Mouse (Mus musculus): Measurements from ENCODE around the gene Chst11.
A peak's percentile ranks its signal among the peaks of the same experiment; 100 is the strongest.

Chst11 gene

DNA sequence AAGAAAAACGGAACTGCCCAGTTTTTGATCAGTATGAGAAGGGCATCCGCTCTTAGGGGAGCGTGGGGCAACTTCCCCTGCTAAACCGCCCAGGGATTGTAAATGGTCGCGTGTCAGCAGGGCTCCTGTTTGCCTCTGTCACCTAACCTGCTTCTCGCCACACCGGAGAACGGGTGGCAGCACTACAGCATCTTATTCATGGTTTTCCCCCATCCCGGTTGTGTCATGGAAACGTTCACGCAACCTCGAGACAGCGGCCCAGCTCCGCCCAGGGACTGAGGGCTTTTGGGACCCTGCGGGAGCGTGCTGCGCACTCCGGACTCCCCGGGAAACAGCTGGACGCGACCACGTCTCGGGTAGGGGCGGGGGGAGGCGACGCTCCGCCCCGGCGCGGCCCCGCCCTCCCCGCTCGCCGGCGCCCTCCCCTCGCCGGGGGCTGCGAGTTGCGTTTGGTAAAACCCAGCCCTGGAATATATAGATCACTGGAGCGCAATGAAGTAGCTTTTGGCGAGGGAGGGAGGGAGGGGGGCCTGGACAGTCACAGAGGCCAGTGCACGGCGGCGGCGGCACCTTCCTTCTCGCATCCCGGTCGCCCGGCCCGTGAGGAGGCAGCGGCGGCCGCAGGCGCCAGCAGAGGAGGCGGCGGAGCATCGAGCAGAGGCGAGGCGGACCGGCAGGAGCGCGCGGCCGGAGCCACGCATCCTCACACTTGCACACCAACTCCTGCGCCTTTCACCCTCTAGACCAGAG, at the start of gene Chst11:
TSS of gene Chst11 (plus strand) at position 549 of the 750 bp plus-strand sequence.
- DNase-seq (ENCODE audit: low spot score in 2 of 2): peak; percentile 31 to 55

DNA sequence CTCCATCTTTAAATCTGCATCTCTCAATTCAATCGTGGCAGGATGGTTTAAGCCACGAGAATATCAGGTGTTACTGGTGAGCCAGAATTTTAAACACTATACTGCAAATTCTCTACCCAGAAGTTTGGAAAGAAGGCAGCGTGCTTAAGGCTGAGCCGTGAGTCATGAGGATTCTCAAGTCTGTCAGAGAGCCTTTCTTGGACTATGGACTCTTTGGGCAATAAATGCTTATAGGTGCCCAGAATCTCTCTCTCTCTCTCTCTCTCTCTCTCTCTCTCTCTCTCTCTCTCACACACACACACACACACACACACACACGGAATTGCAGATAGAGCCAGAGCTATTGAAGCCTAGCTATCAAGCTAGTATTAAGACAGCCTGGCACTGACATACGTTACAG, 49.5 kb upstream of the Chst11 start:
- DNase-seq (ENCODE audit: low spot score in 2 of 2): no peak

DNA sequence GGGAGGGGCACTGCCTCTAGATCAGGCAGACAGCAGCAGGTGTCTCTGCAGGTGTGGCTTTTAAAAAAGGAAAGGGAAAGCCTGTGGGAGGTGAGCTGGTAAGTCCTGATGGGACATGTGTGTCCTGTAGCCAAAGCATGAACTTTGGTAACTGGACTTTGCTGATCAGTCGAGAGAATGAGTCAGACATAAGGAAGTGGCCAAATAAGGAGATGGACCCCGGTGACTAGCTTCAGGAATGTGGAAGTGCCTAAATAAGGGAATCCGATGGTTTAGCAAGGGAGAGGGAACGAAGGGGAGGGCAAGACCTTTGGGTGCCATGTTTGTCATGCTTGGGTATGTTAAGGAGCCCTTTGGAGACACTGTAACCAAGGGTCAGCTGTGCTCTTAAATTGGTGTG, 31.9 kb upstream of the Chst11 start:
- DNase-seq (ENCODE audit: low spot score in 2 of 2): no peak

DNA sequence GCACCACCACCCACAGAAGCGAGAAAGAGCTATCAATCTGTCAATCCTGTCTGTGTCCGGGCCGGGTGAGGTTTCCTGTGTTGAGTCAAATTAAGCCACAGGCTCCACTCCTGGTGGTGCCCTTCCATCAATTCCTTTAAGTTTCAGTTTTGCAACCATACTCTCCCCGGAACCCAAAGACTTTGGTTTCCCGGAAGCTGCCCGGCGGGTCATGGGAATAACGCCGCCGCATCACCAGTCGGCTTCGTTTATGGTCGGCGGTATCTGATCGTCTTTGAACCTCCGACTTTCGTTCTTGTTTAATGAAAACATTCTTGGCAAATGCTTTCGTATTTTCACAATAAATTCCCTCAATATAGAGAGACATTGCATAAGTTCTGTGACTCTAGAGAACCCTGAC, 30.2 kb upstream of the Chst11 start:
- no peak for DNase-seq (ENCODE audit: low spot score in 2 of 2)

DNA sequence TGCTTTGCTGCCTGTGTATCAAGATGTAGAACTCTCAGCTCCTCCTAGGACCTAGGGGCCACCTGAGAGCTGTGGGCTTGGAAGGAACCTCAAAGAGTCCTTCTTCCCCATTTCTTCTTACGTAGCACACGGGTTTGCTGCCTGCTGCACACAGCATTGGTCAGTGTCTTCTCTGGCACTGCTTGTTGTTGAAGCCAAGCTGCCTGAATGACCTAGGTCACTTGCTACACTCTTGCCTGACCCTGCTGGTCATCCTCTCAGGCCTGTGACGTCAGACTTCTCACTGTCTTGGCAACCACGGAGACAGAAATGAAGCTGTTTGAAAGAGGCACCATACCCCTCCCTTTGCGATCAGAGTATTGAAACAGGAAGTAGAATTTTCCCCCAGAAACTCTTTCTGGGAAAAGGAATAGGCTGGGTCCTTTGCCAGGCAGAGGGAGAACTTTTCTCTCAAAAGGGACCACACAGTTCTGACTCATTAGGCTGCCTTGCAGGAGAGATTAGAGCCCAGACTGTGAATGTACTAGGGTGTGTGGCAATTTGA, 27.0 kb upstream of the Chst11 start:
- DNase-seq (ENCODE audit: low spot score in 2 of 2): no peak

DNA sequence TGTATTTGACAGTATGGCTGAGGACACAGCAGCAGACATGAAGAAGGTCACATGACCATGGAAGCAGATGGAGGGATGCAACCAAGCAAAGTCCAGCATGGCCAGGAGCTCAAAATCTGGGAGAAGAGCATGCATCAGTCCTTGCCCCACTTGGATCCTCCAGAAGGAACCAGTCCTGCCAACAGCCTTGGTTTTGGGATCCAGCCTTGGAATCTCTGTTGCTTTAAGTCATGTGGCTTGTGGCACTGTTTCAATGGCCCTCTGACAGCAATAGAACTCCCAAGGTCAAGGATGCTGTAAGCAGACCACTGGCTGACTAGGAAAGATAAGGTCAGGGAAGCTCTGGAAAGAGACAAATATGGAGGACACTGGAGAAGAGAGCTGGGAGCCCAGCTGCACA, 26.0 kb upstream of the Chst11 start:
- no peak for DNase-seq (ENCODE audit: low spot score in 2 of 2)

DNA sequence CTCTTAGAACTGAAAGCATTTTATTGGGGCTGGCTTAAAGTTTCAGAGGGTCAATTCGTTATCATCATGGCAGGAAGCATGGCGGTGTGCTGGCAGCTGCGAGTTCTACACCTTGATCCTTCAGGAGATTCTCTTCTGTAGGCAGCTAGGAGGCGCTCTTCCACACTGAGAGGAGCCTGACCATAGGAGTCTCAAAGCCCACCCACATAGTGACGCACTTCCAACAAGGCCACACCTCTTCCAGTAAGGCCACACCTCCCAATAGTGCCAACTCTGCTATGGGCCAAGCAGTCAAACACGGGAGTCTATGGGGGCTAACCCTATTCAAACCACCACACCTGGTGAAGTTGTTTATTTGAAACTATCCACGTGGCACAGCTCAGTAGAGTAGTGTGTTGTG, 24.0 kb upstream of the Chst11 start:
- DNase-seq (ENCODE audit: low spot score in 2 of 2): no peak

DNA sequence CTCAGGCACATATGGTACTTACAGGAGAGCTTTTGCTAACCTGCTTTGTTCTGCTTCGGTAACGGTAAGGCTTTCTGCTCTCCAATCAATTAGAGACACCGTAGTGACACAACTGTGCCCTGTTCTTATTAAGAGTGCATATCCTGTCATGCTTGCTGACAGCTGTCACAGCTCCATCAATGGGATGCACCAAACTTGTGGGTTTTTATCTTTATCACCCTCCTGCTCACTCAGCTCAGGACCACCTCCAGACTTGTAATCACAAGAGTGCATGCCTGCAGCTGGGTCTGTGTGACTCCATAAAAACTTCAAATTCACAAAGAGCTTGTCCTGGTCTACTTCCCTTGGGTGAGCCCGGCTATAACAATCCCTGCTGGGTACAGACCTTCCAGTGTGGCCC, 23.3 kb upstream of the Chst11 start:
- no peak for DNase-seq (ENCODE audit: low spot score in 2 of 2)

DNA sequence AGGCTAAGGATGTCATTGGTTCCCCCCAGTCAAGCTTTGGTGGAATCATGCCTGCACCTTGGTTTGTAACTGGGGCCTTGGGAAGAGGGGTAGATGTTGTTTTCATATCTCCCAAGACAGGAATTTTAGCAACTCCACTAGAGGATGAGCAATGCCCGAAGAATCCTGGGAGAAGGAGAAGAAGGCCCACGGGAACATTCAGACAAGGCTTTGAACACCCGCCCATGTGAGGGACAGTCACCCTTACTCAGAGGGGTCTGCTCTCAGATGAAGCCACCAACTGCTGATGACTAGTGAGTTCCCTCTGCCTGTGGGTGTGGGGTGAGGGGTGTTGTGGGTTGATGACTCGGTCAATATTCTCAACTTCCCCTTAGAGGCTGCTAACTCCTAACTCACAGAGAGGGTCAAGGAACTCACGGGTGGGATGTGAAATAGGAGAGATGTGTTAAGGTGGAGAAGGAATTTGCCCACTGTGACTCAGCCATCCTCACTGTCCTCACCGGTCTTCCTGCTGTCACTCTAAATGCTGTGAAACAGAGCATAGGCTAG, 22.8 kb upstream of the Chst11 start:
- DNase-seq (ENCODE audit: low spot score in 2 of 2): no peak

DNA sequence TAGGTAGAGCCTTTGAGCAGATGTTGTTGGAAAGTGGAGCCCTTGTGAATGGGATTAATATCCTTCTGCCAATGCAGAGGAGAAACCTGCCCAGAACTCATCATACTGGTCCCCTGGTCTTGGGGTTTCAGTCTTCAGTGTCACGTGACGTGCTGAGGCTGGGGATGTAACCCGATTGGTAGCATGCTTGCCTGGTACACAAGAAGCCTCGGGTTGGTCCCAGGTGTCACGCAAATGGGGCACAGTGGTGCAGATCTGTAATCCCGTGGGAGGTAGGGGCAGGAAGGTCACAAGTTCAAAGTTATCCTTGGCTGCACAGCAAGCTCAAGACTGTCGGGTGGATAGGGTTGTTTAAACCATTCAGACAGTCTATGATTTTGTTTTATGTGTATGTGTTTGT, 20.8 kb upstream of the Chst11 start:
- DNase-seq (ENCODE audit: low spot score in 2 of 2): no peak

DNA sequence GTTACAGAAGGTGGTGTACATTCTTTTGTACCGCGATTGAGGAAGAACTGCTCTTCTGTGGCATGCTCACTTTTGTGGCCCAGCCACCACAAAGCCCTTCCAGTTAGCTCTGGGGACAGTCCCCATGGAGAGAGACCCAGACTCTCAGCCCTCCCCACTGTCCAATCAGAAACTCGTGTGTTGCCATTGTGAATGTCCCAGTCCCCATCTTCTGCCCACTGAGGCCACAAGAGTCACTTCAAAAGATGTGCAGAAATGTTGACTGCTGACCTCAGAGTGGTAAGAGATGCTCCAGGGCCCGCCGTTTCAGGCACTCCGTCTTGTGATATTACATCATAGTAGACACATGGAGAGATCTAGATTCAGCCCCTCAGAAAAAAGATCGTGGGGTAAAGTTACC, 18.6 kb upstream of the Chst11 start:
- DNase-seq (ENCODE audit: low spot score in 2 of 2): no peak

DNA sequence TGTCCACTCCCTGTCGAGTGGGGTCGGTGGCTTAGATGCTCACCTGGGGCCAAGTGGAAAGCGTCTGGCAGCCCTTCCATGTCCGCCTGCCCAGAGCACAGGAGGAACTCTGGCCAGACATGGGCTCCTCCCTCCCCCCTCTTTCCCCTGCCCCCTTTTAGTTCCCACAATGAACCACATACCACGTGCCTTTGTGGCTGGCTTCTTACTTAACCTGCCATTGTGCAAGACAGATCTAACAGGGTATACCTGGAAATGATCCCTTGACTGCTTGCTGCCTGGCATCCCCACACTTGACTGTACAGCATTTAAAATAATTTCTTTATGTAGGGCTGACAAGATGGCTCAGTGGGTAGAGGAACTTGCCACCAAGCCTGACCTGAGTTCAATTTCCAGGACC, 15.7 kb upstream of the Chst11 start:
- DNase-seq (ENCODE audit: low spot score in 2 of 2): no peak

DNA sequence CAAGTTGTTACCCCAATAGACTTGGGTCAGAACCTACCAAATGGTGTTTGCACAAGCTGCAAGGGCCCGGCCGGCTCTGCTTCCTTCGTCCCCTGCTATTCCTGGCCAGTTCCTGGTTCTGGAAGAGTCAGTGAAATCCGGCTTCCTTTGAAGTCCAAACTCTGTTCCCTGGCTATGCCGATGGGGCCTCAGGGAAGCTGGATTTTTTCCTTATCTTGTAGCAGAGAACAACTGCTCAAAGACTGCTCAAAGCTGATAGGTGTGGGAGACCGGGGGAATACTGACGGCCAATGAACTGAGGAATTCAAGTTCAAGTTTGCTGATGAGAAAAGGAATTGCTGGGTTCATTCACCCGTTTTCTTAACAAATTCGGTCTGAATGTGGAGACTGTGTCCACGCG, 13.7 kb upstream of the Chst11 start:
- DNase-seq (ENCODE audit: low spot score in 2 of 2): no peak

DNA sequence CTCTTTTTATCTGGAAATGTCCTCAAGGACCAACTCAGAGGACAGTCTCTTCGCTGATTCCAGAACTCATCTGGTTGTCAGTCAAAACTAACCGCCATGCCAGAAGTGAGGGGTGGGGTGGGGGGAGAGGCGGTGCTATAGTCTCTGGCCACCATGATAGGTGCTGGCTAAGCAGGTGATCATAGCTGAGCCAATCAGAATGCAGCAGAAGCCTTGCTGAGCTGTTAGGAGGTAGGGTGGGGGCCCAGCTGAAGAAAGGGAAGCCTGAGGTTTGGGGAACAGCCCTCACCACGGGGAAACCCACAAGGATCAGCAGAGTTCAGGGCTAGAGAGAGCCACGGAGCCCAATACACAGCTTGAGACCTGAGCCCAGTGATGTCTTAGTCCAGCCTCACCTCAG, 11.1 kb upstream of the Chst11 start:
- DNase-seq (ENCODE audit: low spot score in 2 of 2): no peak

DNA sequence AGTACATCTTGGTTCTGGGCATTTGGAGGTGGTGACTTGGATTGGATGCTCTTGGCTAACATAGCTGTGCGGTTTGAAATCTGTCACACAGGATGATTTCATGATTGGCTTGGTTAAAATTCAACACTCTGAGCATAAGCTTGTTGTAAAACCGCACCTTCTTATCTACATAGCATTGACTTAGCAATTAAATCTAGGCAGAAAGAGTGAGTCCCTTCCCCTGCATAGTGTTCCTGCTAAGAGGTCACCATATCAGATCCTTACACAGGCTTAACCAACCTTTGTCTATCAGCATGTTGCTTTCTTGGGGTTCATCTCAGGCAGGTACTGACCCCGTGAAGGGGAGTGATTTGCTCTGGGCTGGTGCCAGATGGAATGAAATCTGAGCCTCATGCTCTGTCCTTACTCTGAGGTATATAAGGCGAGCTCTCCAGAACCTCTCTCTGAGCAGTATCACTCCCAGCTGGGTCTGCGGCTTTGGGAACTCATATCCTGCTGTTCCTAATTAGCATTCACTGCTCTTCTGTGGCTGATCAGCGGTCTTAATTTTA, 10.6 kb upstream of the Chst11 start:
- no peak for DNase-seq (ENCODE audit: low spot score in 2 of 2)

DNA sequence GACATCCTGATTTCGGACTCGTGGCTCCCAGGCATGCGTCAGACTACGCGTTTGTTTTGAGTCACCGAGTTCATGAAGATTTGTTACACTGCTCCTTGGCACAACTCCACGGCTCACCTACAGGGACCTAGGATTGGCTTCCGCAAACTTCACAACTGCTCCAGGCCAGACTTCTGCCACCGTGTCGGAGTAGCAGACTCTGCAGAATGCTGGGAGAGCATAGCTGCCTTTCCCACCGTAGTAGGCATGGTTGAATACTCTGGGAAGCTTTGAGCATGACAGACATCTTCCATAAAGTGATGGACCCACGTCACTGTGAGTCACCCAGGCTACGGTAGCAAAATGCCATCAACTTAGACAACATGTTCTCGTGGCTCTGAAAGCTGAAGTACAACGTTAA, 9.5 kb upstream of the Chst11 start:
- no peak for DNase-seq (ENCODE audit: low spot score in 2 of 2)

DNA sequence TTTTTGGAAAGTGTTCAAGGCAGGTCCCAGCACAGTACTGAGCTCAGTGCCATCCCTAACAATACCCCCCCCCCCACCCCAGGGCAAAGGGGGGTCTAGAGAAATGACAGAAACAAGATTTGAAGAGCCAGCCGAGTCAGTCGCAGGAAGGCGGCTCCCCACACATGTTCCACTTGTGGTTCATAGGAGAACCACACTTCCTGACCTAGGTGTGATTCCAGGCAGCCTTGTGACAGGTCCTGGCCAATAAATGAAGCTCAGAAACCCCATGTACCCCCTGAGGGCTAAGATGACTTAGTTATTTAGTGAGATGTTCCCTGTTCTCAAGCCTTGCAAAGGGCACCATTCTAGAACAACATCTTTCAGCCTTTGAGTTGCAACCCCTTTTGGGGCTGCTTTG, 3.0 kb upstream of the Chst11 start:
- no peak for DNase-seq (ENCODE audit: low spot score in 2 of 2)

DNA sequence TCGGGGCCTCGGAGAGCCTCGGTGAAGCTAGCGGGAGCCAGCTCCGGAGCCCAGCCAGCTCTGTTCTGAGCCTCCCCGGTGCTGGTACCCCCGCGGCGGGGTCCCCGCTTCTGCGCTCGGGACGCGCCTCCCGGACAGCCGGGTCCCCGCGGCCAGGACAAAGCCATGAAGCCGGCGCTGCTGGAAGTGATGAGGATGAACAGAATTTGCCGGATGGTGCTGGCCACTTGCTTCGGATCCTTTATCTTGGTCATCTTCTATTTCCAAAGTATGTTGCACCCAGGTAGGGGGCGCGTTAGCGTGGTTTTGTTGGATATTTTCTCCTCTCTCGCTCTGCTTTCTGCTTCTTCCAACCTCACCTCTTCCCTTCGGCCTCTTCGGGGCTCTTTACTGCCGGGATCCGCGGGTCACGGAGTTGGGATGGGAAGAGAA, 418 bp downstream of the Chst11 start:
- peak in 1 of 2 experiments; percentile 49 for DNase-seq (ENCODE audit: low spot score in 2 of 2)

DNA sequence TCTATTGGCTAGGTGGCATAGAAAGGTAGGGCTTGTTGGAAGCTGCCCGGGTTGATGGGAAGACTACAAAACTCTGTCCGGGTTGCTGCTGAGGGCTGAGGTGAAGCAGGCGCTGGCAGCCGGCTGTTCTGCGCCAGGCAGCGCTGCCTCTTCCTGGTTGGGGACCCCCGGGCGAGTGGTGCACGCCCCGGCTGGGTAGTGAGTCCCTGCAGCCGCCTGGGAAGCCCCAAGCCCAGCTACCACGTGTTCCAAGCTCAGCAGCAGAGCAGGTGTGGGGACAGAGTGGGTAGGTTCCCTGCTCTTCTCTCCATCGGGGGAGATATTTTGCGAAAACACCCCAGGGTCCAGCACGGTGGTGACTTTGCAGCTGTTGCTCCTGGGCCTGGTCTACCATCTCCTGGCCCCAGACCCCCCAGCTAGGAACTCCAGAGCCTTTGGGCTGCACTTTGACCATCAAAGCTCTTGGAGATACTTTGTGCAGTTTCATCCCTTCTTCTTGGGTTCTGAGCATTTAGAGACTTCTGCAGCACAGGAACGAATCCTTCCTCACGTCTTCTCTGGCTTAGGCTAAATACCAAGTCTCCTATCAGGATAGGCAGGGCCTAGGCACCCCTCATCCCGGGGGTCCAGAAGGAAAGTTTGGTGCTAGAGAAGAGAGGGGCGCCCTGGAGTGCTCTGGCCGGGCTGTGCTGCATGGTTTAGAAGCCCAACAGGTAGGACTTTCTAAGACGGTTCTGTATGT, 1.1 kb downstream of the Chst11 start:
- DNase-seq (ENCODE audit: low spot score in 2 of 2): peak in 1 of 2 experiments; percentile 16

DNA sequence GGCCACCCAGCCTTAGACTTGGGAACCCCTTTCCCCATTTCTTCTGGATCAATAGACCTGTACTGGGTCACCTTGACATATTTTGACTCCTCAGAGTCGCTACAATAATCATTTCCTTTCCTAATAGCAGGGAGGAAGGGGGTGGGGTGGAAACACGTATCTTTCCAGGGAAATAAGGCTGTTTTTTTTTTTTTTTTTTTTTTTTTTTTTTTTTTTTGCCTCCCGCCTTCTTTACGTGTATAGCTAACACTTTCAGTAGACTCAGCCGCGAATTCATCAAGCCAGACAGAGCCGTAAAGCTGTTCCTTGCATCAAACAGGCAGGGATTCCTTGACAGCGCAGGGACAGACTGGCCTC, 1.7 kb downstream of the Chst11 start:
- no peak for DNase-seq (ENCODE audit: low spot score in 2 of 2)

DNA sequence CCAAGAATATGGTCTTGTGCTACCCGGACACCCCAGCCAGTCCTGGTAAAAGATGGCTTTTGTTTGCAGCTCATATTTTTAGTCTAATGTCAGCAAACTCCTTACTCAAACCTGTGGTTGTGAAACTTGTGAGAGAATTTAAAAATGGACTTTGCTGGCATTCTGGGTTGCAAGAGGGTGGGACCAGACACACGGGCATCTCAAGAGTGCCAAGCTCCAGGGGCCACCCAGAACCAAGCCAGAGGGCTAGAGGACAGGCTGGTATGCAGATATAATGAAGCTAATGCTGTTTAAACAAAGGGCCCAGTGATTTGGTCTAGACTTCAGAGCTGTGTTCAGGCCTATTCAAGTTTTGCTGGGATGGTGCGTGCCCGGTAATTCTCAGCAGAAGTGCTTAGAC, 2.1 kb downstream of the Chst11 start:
- no peak for DNase-seq (ENCODE audit: low spot score in 2 of 2)

DNA sequence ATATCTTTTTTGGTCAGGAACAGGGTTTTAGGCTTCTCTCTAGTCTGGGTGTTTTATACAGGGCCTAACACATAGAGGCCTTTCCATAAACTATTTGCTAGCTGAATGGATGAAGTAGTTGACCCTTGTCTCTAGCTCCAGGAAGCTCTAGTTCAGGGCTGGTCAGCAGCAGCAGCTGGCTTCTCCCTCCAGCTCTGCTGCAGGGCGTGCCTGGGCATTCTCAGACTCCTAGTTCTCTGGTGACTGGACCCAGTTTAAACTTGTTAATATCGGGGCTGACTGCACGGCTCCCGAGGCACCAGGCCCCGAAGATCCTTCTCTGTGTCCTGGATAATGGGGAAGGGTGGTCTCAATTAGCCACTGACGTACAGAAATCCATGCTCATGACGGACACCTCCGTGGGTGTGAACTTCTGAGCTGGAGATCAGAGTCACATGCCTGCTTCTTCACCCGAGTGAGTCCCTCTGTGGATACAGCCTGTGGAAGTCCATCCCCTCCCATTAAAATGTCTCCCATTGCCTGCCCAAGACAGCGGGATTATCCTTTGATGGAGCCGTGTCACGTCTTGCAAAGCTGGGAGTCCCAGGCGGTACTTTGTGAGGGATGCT, 4.2 kb downstream of the Chst11 start:
- DNase-seq (ENCODE audit: low spot score in 2 of 2): no peak

Measured in cerebellum, postnatal 4 days (tissue).